Mouse (Mus musculus) thymus, postnatal 0 days (tissue): ENCODE data around the gene Gm49340. TPM values are rescaled to one million over a fixed set of nuclear protein-coding genes. Genes with fewer than 3 reads are reported as not detected.
"Not testable (repeated sequence)": the region's sequence is repeated elsewhere in the genome, so short reads cannot be mapped to it uniquely, and the experiment has no call there.

Source experiments
- DNase-seq: peaks from one replicate; pipeline ENCODE4 v3.0.0-alpha.2; 2015; ENCODE audit warnings: low spot score
- polyA plus RNA-seq: library from polyadenylated mRNA; unstranded; fragments of >200 nt; fragmentation: Nextera tagmentation; extraction: Ambion mirVana; gene quantifications from 2 replicates; pipeline ENCODE4 v1.2.1, GENCODE M21; 2015

Gene Gm49340
- polyA plus RNA-seq, result not detected in 2 replicates

DNA sequence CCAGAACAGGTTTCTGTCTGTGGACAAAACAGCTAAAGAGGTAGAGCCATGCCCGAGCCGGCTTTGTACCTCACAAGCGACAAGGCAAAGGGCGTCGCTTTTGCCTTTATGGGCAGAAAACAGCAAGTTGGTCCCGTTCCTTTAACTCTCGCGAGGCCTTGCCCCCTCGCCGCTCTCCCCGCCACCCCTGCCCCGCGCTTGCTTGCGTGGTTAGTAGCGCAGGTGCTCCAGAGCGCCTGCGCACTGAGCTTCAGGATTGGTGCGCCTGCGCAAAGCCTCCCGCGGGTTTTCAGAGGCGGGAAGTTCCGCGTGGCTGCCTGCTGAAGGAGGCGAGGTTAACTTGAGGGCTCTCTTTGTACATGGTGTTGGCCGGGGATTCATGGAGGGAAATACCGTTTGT lies at the start of gene Gm49340, which contains the start of the genes Aspa and Spata22:
Gene Gm49340 (plus strand): TSS at position 300 of the 400 bp plus-strand sequence.
Gene Aspa (minus strand): TSS at position 155 of the 400 bp plus-strand sequence.
Gene Spata22 (plus strand): TSS at position 300 of the 400 bp plus-strand sequence.
- DNase-seq, result no peak

DNA sequence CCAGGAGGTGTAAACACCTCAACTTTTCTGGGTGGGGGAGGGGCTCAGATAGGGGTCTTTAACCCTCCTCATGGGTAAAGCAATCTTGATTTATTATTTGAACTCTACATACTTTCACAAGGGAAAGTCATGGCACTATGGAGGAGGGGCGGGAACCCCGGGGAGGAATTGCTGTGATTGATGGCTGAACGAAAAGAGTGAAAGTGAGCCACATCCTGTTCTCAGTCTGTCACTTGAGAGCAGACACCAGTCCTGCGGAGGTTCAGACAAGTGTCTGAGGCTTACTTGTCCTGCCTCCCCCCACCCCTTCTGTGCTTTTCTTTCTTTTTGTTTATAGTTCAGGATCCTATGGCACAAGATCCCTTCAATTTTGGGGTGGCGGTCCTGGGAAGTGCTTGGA lies 48.8 kb upstream of the Gm49340 start:
- no peak for DNase-seq

DNA sequence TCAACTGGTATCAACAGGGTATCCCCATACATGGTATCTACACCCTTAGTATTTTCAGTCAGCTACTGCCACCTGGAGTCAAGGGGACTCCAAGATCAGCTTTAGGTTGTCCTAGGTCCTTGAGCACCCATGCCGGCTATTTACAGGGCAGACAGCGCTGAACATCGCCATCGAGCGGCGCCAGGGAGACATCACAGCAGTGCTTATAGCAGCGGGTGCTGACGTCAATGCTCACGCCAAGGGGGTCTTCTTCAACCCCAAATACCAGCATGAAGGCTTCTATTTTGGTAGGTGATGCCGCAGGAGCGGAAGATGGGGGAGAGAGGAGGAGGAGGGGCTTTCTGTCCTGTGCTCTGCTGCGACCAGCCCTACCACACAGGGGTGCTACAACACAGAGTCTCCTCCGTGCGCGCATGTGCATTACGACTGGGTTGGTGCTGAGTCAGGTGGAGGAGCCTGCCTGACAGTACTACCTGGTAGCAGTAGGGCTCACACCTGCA lies 48.0 kb upstream of the Gm49340 start:
- peak; percentile 59 for DNase-seq

DNA sequence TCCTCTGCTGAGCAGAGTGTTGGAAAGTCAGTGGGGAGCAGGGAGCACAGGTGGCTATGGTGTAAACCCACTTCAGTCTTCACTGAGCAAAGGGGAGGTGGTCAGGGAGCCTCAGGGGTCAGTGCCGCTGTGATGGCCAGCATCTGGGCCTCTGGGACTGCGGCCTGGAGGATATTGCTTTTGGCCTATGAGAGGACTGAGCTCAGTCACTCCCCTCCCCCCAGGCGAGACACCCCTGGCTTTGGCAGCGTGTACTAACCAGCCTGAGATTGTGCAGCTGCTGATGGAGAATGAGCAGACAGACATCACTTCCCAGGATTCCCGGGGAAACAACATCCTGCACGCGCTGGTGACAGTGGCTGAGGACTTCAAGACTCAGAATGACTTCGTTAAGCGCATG lies 46.2 kb upstream of the Gm49340 start:
- DNase-seq, result no peak

DNA sequence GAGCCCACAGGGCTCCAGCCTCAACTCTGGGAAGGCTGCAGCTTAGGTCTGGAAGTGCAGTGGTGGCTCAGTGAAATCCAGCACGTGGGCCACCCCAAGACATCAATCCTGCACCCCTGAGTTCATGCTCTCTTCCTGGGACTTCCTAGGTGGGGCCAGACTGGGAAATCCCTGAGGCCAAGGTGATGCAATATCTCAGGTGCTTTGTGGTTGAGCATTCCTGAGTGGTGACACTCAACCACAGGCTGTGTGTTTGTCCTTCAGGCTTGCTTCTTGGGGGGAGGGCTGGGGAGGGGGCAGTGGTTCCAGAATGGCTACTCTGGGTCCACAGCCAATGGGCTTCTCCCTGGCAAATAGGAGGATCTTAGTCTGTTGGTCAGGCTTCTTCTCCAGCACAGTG lies 45.6 kb upstream of the Gm49340 start:
- DNase-seq, result no peak

DNA sequence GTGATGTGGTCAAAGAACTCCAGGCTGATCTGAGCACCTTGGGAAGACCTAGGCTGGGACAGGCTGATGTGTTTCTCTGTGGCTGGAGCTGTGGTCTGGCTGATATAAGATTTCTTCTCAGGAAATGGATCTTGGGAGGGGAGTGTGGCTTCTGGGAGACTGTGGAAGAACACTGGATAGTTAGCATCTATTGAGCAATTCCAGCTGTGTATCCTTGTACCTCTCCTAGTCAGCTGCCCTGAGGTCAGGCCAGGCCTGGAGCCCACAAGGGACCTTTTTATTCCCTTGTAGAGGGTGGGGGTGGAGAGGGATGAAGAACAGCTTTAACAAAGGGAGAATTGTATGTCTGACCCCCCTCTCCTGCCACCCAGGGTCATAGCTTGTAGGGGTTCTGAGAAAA lies 45.2 kb upstream of the Gm49340 start:
- DNase-seq, result no peak

DNA sequence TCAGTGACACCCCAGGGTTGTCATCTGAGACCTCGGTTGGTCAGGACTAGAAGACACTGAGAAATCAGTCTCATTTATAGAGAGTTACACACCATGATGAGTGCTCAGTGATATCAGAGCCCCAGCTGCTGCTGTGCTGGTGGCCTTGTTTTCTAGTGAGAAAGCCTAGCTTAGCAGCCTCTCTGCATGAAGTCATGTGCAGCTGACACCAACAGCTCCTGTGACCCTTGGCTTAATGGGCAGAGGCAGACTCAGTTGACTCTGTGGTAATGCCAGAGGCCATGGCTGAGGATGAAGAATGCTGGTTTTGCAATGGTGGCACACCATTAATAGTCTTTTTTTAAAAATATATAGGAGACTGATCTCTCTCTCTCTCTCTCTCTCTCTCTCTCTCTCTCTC lies 39.9 kb upstream of the Gm49340 start:
- no peak for DNase-seq

DNA sequence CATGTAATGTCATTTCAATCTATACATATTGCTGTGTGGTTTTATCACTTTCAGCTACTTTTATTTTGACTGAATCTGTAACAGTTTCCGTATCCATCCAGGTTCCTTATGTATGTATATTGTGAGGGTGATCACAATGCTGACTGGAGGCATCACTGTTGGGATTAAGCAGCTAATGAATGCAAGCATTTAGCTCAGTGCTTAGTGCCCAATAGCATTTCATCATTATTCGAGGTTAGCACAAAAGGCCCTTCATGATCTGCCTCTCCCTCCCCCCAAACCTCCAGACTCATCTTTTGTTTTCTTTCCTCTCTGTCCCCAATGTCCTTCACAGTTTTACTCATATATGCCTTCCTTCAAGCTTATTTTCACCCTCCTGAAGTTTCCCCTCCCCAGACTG lies 26.4 kb upstream of the Gm49340 start:
- no peak for DNase-seq

DNA sequence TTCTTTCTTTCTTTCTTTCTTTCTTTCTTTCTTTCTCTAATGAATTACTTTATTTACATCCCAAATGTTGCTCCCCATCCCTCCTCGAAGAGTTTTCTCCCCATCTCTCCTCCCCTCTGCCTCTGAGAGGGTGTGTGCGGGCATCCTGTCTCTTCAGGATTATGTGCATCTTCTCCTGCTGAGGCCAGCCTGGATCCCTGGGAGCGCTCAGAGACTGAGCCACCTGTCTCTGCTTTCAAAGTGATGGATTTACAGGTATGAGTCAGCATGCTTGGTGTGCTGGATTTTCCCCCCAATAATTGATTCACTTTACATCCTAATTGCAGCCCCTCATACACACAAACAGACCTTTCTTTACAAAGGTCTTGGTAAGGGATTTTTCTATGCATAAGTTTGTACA lies 13.6 kb upstream of the Gm49340 start:
- DNase-seq, result no peak

DNA sequence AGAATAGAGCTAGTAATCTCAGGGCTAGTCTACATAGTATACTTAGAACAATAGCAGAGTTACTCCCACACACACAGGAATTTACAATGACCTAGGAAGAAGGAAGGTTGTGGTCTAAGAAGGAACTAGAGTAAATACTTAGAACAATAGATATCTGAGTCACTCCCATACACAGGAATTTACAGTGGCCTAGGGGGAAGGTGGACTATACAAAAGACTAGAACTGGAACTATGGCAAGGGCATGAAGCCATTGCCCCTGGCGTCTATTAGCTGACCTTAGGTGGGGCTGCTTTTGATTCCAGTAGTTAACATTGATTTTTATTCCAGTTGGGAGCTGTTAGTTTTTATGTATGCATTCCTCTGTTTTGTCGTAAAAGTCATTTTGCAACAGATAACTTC lies 11.0 kb upstream of the Gm49340 start:
- DNase-seq, result not testable (repeated sequence)

DNA sequence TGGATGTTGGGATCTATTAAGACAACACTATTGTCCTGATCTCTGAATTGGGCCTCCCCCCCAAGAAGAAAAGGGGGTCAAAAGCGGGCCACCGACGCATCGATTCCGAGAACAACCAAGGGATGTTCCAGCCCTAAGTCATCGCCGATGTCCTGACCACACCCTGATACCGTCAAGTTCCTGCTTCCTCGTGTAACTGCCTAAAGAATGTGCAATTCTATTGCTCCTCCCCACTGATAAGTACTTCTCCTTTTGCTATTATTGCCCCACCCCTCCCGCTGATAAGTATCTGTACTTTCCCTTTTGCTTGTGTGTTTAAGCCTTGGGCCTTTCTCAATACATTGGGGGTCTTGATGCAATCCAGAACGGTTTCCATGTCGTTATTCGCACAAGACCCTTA lies 8.5 kb upstream of the Gm49340 start:
- DNase-seq, result not testable (repeated sequence)

DNA sequence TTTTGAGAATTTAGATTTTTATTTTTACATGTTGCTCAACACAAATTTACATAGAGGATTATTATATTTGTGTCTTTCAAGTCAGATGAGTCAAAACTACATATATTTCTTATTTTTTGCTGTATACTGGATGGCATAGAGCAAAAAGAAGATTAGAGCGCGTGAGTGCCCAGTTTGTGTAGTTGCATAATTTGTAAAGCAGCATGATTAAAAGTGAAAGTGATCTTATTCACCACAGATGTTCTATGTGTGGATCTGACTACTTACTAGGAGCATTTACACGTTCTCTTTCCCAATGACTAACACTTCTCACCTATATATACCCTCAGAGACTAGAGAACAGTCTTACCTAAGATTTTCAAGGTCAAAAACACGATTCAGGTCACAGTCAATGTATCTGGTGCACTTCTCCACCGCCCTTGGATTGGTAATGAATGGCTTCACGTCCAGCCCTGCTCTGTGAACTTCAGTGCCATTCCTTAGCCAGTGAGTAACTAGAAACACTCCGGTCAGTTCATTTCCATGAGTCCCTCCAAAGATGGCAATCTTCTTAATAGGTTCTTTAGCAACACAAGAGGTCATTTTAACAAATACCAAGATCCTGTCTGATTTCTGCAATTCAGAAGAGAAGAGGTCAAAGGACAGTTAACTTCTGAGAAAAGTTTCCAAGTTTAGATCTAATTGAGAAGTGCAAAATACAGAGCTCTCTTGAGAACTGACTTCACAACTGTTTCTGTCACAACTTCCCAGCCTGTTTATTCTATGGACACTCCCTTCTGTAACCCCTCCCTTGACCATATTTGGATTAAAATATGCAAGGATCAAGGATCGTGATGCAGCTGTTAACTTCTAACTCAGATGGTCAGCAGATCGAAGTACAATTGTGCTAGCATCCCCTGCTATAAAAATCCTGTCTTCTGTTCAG lies 5.4 kb upstream of the Gm49340 start:
- DNase-seq, result no peak

DNA sequence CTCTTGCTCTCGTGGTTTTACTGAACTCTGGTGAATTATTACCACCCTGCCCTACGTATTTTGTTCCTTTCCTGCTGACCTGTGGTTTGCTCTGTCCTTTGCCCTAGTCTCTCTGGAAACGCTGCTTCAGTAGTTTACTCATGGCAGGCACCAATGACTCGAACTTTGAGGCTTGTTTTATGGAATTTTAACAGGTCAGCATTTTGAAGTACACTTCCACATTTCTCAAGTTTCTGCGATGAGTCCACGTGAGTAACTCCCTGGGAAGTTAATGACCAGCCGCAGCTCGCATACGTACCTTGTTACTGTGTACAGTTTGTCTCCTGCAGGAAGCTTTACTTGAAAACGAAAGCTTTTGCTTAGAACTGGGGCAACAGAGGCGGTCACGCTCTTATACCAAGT lies 3.1 kb upstream of the Gm49340 start:
- no peak for DNase-seq

DNA sequence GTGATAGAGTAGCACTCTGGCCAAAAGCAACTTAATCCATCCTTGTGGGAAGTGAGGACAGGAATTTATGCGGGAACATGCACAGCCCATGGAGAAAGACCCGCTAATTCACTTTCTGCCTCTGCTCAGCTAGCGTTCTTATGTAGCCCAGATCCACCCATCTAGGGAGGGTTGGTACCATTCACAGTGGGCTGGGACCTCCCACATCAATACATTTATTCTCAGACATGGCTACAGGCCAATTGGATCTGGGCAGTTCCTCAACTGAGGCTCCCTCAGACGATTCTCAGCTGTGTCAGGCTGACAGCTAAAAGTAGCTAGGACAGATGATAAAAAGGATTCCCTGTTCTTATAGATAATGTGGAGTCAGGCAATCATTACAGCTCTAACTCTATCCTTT lies 2.2 kb upstream of the Gm49340 start:
- DNase-seq, result no peak

DNA sequence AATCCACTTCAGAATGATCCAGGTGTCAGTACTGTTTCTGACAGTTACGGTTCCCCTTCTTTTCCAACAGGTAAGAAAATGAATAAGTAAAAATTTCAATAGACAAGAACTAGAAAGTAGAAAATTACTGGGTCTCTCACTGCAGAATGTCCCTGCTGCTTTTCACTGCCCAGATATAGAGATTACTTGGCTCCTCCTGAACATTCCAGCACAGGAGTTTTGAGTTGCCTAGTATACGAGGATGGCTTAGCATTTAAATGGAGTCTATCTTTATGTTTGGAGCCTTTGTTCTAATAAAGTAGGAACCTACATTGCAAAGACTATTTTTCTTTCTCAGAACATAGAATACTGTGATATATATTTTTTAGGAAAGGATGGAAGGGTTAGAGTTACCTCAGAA lies 3.8 kb downstream of the Gm49340 start:
- no peak for DNase-seq

DNA sequence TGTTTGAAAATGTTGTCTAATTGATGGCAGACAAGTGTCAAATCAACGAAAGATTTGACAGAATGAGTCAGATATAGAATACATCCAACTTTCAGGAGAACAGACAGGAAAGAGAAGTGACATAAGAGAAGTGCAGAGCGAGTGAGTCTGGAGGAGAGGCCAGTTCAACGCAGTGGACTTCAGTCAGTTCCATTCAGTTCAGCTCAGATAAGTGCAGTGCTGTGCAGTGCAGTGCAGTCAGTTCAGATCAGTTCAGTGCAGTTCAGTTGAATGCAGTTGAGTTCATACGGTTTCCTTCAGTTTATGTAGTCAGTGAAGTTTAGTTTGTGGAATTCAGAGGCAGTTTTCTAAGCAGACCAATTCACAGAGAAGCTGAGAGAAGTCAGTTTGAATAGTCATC lies 7.4 kb downstream of the Gm49340 start:
- no peak for DNase-seq

DNA sequence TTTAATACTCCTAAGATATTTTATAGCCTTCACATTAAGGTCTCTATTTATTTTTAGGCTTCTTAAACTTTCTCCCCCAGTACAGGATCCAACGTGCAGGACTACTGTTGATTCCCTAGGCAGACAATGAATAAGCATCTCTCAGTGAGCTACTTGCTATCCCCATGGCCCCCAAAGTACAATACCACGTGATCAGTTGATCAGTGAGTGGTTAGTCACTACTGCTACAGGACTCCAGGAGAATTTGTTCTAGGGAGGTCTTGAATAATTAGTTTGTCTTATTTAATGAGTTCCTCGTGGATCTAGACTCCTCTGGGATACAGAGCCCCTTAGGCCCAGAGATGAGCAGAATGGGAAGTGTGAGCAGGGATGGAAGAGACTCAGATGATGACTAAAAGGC lies 20.9 kb downstream of the Gm49340 start, which contains the start of gene Olfr20:
Gene Olfr20 (plus strand): TSS at position 301 of the 400 bp plus-strand sequence.
- no peak for DNase-seq

DNA sequence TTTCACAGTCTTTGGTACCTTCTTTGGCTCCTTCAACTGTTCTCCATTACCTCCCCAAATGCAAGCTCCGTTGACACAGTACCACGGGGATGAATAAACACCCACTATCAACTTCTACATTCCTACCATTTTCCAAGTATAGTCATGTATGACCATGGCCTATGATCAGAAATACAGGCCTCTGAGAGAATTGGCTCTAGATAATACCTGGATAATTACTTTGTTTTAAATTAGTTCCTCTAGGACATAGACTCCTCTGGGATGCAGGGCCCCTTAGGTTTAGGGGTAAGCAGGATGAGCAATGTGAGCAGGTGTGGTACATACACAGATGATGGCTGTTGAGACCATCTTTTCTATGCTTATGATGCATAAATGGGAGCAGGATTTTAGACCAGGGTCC lies 41.4 kb downstream of the Gm49340 start, which contains the start of gene Olfr376:
Gene Olfr376 (plus strand): TSS at position 301 of the 400 bp plus-strand sequence.
- no peak for DNase-seq

DNA sequence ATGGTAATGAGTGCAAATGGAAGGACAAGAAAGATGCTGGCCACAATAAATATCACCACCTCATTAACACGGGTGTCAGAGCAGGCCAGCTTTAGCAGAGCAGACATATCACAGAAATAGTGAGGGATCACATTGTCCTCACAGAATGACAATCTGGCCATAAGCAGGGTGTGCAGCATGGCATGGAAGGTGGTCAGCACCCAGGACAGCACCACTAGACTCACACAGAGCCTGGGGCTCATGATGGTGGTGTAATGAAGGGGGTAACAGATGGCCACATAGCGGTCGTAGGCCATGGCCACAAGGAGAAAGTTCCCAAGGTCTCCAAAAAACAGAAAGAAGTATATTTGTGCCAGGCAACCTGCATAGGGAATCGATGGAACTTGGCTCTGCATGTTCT lies 65.8 kb downstream of the Gm49340 start:
- no peak for DNase-seq

DNA sequence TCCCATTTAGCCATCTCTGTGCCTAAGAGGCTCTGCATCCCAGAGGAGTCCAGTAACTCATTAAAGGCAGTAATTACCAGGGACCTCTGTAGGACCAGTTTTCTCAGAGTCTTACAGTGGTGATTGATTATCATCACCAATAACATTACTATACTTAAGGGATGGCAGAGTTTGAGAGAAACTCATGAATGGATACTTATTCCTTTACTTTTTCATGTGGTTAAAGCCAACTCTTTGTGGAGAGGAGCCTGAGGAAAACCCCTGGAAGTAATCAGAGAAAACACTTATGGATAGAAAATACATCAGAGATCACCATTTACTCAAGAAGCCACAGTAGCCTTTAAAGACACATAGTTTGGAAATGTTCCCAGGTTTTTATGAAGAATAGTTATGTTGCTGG lies 70.0 kb downstream of the Gm49340 start, which contains the start of gene Olfr1:
Gene Olfr1 (minus strand): TSS at position 101 of the 400 bp plus-strand sequence.
- DNase-seq, result no peak
